Mouse (Mus musculus) hindbrain, embryonic 10.5 days (tissue): ENCODE measurements at regions not wholly inside any gene's neighbourhood (a gene's known extent, or its start where the extent isn't known, plus 50 kb on each side); places are given as distances from the start of the nearest gene placed in this dataset.
"Not testable (repeated sequence)": the region's sequence is repeated elsewhere in the genome, so short reads cannot be mapped to it uniquely, and the experiment has no call there.

Source experiments
- DNase-seq: peaks from one replicate; pipeline ENCODE4 v3.0.0-alpha.2; 2017; ENCODE audit warnings: low spot score
- H3K27ac ChIP-seq: fragments of 300-500 bp; sonication (generic); 2 replicates; pipeline ENCODE4 v1.5.1; 2016; ENCODE audit warnings: mild to moderate bottlenecking, moderate library complexity
- H3K27me3 ChIP-seq: fragments of 300-500 bp; sonication (generic); 2 replicates; pipeline ENCODE4 v1.6.1; 2016; ENCODE audit warnings: mild to moderate bottlenecking; ENCODE audit not compliant: poor library complexity, insufficient read depth, severe bottlenecking
- H3K36me3 ChIP-seq: fragments of 300-500 bp; sonication (generic); 2 replicates; pipeline ENCODE4 v1.6.1; 2016; ENCODE audit warnings: mild to moderate bottlenecking, moderate library complexity
- H3K4me1 ChIP-seq: fragments of 300-500 bp; sonication (generic); replicated peaks from 2 replicates; pipeline ENCODE4 v1.6.1; 2016; ENCODE audit warnings: mild to moderate bottlenecking
- H3K4me3 ChIP-seq: fragments of 300-500 bp; sonication (generic); 2 replicates; pipeline ENCODE4 v1.5.1; 2016; ENCODE audit warnings: mild to moderate bottlenecking, moderate library complexity
- H3K9me3 ChIP-seq: fragments of 300-500 bp; sonication (generic); 2 replicates; pipeline ENCODE4 v1.6.1; 2016; ENCODE audit warnings: mild to moderate bottlenecking, moderate library complexity
- WGBS: fragments of 180-500 bp; shearing (Covaris S2); methylation state at CpG from one replicate; pipeline ENCODE4 v1.1.7; 2016; 5-methylcytosine and 5-hydroxymethylcytosine counted together

GRCm38 (mm10) chr3:157371509-157371908 is 162.5 kb upstream of the Zranb2 start:
- H3K36me3 ChIP-seq, result no peaks in the 10 kb centered on the region
- H3K9me3 ChIP-seq, result no peaks in the 10 kb centered on the region
- no peak for DNase-seq
- H3K4me3 ChIP-seq, result no peak overlapping the region
- WGBS, result 74% methylated on average over 3 of the region's 3 CpGs
- no peaks in the 10 kb centered on the region for H3K27me3 ChIP-seq
- no peak overlapping the region for H3K27ac ChIP-seq
- H3K4me1 ChIP-seq, result no peaks in the 10 kb centered on the region; the same call in 1 of the 2 replicates

GRCm38 (mm10) chr3:157373333-157373732 is 160.6 kb upstream of the Zranb2 start:
- no peaks in the 10 kb centered on the region; the same call in 1 of the 2 replicates for H3K4me1 ChIP-seq
- H3K36me3 ChIP-seq, result no peaks in the 10 kb centered on the region
- no peak for DNase-seq
- H3K4me3 ChIP-seq, result no peak overlapping the region
- WGBS, result 72% methylated on average over 1 of the region's 1 CpGs
- H3K27me3 ChIP-seq, result no peaks in the 10 kb centered on the region
- H3K27ac ChIP-seq, result no peak overlapping the region
- H3K9me3 ChIP-seq, result no peaks in the 10 kb centered on the region

GRCm38 (mm10) chr3:157374178-157374577 is 159.8 kb upstream of the Zranb2 start:
- Histone ChIP-seq H3K4me3 (no peak overlapping the region), H3K4me1 (no peaks in the 10 kb centered on the region; the same call in 1 of the 2 replicates), H3K27me3 (no peaks in the 10 kb centered on the region), H3K9me3 (no peaks in the 10 kb centered on the region), H3K27ac (no peak overlapping the region), H3K36me3 (no peaks in the 10 kb centered on the region)
- no peak for DNase-seq
- WGBS, result 80% methylated on average over 1 of the region's 1 CpGs

GRCm38 (mm10) chr3:157377531-157377930 is 156.4 kb upstream of the Zranb2 start:
- DNase-seq, result no peak
- H3K4me1 ChIP-seq, result no peaks in the 10 kb centered on the region; the same call in 1 of the 2 replicates
- no peak overlapping the region for H3K27ac ChIP-seq
- WGBS, result 91% methylated on average over 8 of the region's 8 CpGs
- H3K36me3 ChIP-seq, result no peaks in the 10 kb centered on the region
- no peaks in the 10 kb centered on the region for H3K27me3 ChIP-seq
- H3K4me3 ChIP-seq, result no peak overlapping the region
- no peaks in the 10 kb centered on the region for H3K9me3 ChIP-seq

GRCm38 (mm10) chr3:157378127-157378526 is 155.8 kb upstream of the Zranb2 start:
- H3K27ac ChIP-seq, result no peak overlapping the region
- WGBS, result 90% methylated on average over 7 of the region's 7 CpGs
- H3K27me3 ChIP-seq, result no peaks in the 10 kb centered on the region
- H3K36me3 ChIP-seq, result no peaks in the 10 kb centered on the region
- DNase-seq, result no peak
- no peak overlapping the region for H3K4me3 ChIP-seq
- no peaks in the 10 kb centered on the region for H3K9me3 ChIP-seq
- H3K4me1 ChIP-seq, result no peaks in the 10 kb centered on the region; the same call in 1 of the 2 replicates

- DNase-seq, result no peak
- Histone ChIP-seq H3K27ac (no peak overlapping the region), H3K4me3 (no peak overlapping the region), H3K36me3 (no peaks in the 10 kb centered on the region), H3K9me3 (no peaks in the 10 kb centered on the region), H3K27me3 (no peaks in the 10 kb centered on the region), H3K4me1 (no peaks in the 10 kb centered on the region)
- 85% methylated on average over 1 of the region's 1 CpGs for WGBS
Measured at GRCm38 (mm10) chr3:157391835-157392234, 142.1 kb upstream of the Zranb2 start.

GRCm38 (mm10) chr3:157393903-157394302 is 140.1 kb upstream of the Zranb2 start:
- DNase-seq, result no peak
- H3K27me3 ChIP-seq, result no peaks in the 10 kb centered on the region
- H3K36me3 ChIP-seq, result no peaks in the 10 kb centered on the region
- no peak overlapping the region for H3K27ac ChIP-seq
- no peaks in the 10 kb centered on the region for H3K4me1 ChIP-seq
- no peak overlapping the region for H3K4me3 ChIP-seq
- WGBS, result 81% methylated on average over 1 of the region's 1 CpGs
- H3K9me3 ChIP-seq, result no peaks in the 10 kb centered on the region

GRCm38 (mm10) chr3:157399909-157400308 is 134.1 kb upstream of the Zranb2 start:
- Histone ChIP-seq H3K27ac (no peak overlapping the region), H3K4me3 (no peak overlapping the region), H3K4me1 (no peaks in the 10 kb centered on the region), H3K27me3 (no peaks in the 10 kb centered on the region), H3K36me3 (no peaks in the 10 kb centered on the region), H3K9me3 (no peaks in the 10 kb centered on the region)
- DNase-seq, result no peak
- 77% methylated on average over 3 of the region's 3 CpGs for WGBS

GRCm38 (mm10) chr3:157404054-157404453 is 129.9 kb upstream of the Zranb2 start:
- Histone ChIP-seq H3K4me1 (no peaks in the 10 kb centered on the region), H3K4me3 (no peak overlapping the region), H3K36me3 (no peaks in the 10 kb centered on the region), H3K27me3 (no peaks in the 10 kb centered on the region), H3K27ac (no peak overlapping the region), H3K9me3 (no peaks in the 10 kb centered on the region)
- WGBS, result 92% methylated on average over 3 of the region's 3 CpGs
- no peak for DNase-seq

- H3K36me3 ChIP-seq, DNase-seq, H3K9me3 ChIP-seq, H3K4me3 ChIP-seq, H3K27ac ChIP-seq, H3K27me3 ChIP-seq, H3K4me1 ChIP-seq: not testable (repeated sequence)
- 66% methylated on average over 1 of the region's 1 CpGs for WGBS
Measured at GRCm38 (mm10) chr3:157423447-157423846, 110.5 kb upstream of the Zranb2 start.

GRCm38 (mm10) chr3:157426720-157427119 is 107.2 kb upstream of the Zranb2 start:
- Histone ChIP-seq H3K4me1 (no peaks in the 10 kb centered on the region), H3K9me3 (no peaks in the 10 kb centered on the region), H3K27ac (no peak overlapping the region), H3K36me3 (no peaks in the 10 kb centered on the region), H3K27me3 (no peaks in the 10 kb centered on the region), H3K4me3 (no peak overlapping the region)
- 74% methylated on average over 3 of the region's 3 CpGs for WGBS
- no peak for DNase-seq

GRCm38 (mm10) chr3:157449794-157450193 is 84.2 kb upstream of the Zranb2 start:
- DNase-seq, result peak; percentile 23
- Histone ChIP-seq H3K36me3 (no peaks in the 10 kb centered on the region), H3K27me3 (no peaks in the 10 kb centered on the region), H3K9me3 (no peaks in the 10 kb centered on the region), H3K4me1 (no peaks in the 10 kb centered on the region), H3K27ac (no peak overlapping the region), H3K4me3 (no peak overlapping the region)

GRCm38 (mm10) chr3:157471600-157471999 is 62.4 kb upstream of the Zranb2 start:
- DNase-seq, result no peak
- 94% methylated on average over 2 of the region's 2 CpGs for WGBS
- Histone ChIP-seq H3K27me3 (no peaks in the 10 kb centered on the region), H3K4me3 (no peak overlapping the region), H3K27ac (no peak overlapping the region), H3K4me1 (no peaks in the 10 kb centered on the region), H3K9me3 (no peaks in the 10 kb centered on the region), H3K36me3 (no peaks in the 10 kb centered on the region)

- 0 out of 2 replicates have a peak, but pooled peaks cover 6% of the 10 kb centered on the region for H3K4me1 ChIP-seq
- 90% methylated on average over 5 of the region's 5 CpGs for WGBS
- no peak overlapping the region for H3K4me3 ChIP-seq
- no peak for DNase-seq
- no peak overlapping the region for H3K27ac ChIP-seq
- H3K9me3 ChIP-seq, result no peaks in the 10 kb centered on the region
- no peaks in the 10 kb centered on the region for H3K27me3 ChIP-seq
- no peaks in the 10 kb centered on the region for H3K36me3 ChIP-seq
Measured at GRCm38 (mm10) chr3:157472674-157473073, 61.3 kb upstream of the Zranb2 start.
